Mouse (Mus musculus) layer of hippocampus, postnatal 25 days (tissue): Measurements from ENCODE around the gene Nr4a1. TPM values are rescaled to one million over a fixed set of nuclear protein-coding genes. Genes with fewer than 3 reads are reported as not detected.
A peak's percentile ranks its signal among the peaks of the same experiment; 100 is the strongest.

ENCODE experiments used
- DNase-seq, 2 experiments: peaks; one replicate each; pipeline ENCODE4 v3.0.0; 2022; ENCODE audit warnings: mixed read lengths in 2 of 2, low spot score in 1 of 2; ENCODE audit errors: extremely low spot score in 1 of 2
- total RNA-seq, 2 experiments: library from RNA; stranded (reverse); gene quantifications; 2 replicates each; pipeline ENCODE4 v1.2.3; 2021

Nr4a1 gene
- total RNA-seq: 10 to 100 TPM; 50.5 to 62.3 TPM

- peak; percentile 57 to 66 for DNase-seq
These were observed at the start of gene Nr4a1 for GRCm38 (mm10) chr15:101253886-101254795. Gene Nr4a1 (plus strand): TSS chr15:101254269.

GRCm38 (mm10) chr15:101204781-101205180, 49.3 kb upstream of the Nr4a1 start:
- no peak for DNase-seq

GRCm38 (mm10) chr15:101210228-101210627, 43.8 kb upstream of the Nr4a1 start:
- DNase-seq: peak in 1 of 2 experiments; percentile 68

- no peak for DNase-seq
These were observed 43.0 kb upstream of the Nr4a1 start for GRCm38 (mm10) chr15:101210998-101211613.

GRCm38 (mm10) chr15:101212435-101212834, 41.6 kb upstream of the Nr4a1 start:
- no peak for DNase-seq

- no peak for DNase-seq
These were observed 38.9 kb upstream of the Nr4a1 start for GRCm38 (mm10) chr15:101215136-101215535.

- no peak for DNase-seq
These were observed 38.0 kb upstream of the Nr4a1 start for GRCm38 (mm10) chr15:101216036-101216435.

- DNase-seq: no peak
These were observed 33.2 kb upstream of the Nr4a1 start for GRCm38 (mm10) chr15:101220905-101221297.

- peak; percentile 85 to 98 for DNase-seq
These were observed 32.6 kb upstream of the Nr4a1 start for GRCm38 (mm10) chr15:101221298-101222104.

GRCm38 (mm10) chr15:101222897-101223482, 31.1 kb upstream of the Nr4a1 start:
- DNase-seq: no peak

- no peak for DNase-seq
These were observed 30.5 kb upstream of the Nr4a1 start for GRCm38 (mm10) chr15:101223596-101223995.

GRCm38 (mm10) chr15:101224006-101224906, 29.8 kb upstream of the Nr4a1 start, which contains the start of gene Grasp:
Gene Grasp (plus strand): TSS chr15:101224188.
- peak; percentile 80 to 81 for DNase-seq

- no peak for DNase-seq
These were observed 29.1 kb upstream of the Nr4a1 start for GRCm38 (mm10) chr15:101224977-101225376.

GRCm38 (mm10) chr15:101227971-101228370, 26.1 kb upstream of the Nr4a1 start:
- no peak for DNase-seq

- no peak for DNase-seq
These were observed 25.0 kb upstream of the Nr4a1 start for GRCm38 (mm10) chr15:101228866-101229590.

GRCm38 (mm10) chr15:101230503-101230902, 23.6 kb upstream of the Nr4a1 start:
- DNase-seq: no peak

GRCm38 (mm10) chr15:101230995-101231647, 22.9 kb upstream of the Nr4a1 start:
- no peak for DNase-seq

GRCm38 (mm10) chr15:101231648-101232180, 22.4 kb upstream of the Nr4a1 start:
- DNase-seq: no peak
